Mouse (Mus musculus): ENCODE results near the gene Cpn2. TPM values are rescaled to one million over a fixed set of nuclear protein-coding genes. Genes with fewer than 3 reads are reported as not detected.

Cpn2 gene
- polyA plus RNA-seq, 1 experiment from 2014 or later: 0.06 TPM

GRCm38 (mm10) chr16:30236091-30236699 is 31.1 kb downstream of the Cpn2 start:
- ATAC-seq: peak; percentile 81
- Histone ChIP-seq H3K4me2 (replicated peaks; ENCODE audit: low read depth, low read length) (peak overlapping the region; percentile 77), H3K9me3 (ENCODE audit: low read length) (no peaks in the 10 kb centered on the region), H3K9ac (replicated peaks; ENCODE audit: low read depth) (peak overlapping the region; percentile 24; the same call in 1 of the 2 replicates), H3K4me3 (ENCODE audit: low read depth, low read length) (peak overlapping the region; percentile 34), H3K27me3 (replicated peaks; ENCODE audit: insufficient read depth, low read length) (no peaks in the 10 kb centered on the region), H3K4me1 (ENCODE audit: insufficient read depth, low read depth, low read length) (peaks cover 3% of the 10 kb centered on the region; the same call in 1 of the 2 replicates), H3K27ac (ENCODE audit: low read length) (no peak overlapping the region), H3K36me3 (ENCODE audit: insufficient read depth, low read length) (no peaks in the 10 kb centered on the region)
- TF ChIP-seq EP300 (IDR thresholded peaks at IDR 0.05) (no peak), CTCF (IDR thresholded peaks at IDR 0.05) (peak; percentile 95)
- WGBS: under 1% methylated on average over 29 of the region's 33 CpGs
- DNase-seq (ENCODE audit: low spot score): peak; percentile 79

- 50% methylated on average over 2 of the region's 2 CpGs for WGBS
- Histone ChIP-seq H3K27me3 (replicated peaks; ENCODE audit: insufficient read depth, low read length) (no peaks in the 10 kb centered on the region), H3K4me1 (ENCODE audit: insufficient read depth, low read depth, low read length) (peaks cover 3% of the 10 kb centered on the region; the same call in 1 of the 2 replicates), H3K9ac (replicated peaks; ENCODE audit: low read depth) (peak overlapping the region; percentile 24; the same call in 1 of the 2 replicates), H3K4me2 (replicated peaks; ENCODE audit: low read depth, low read length) (no peak overlapping the region; the same call in 1 of the 2 replicates), H3K9me3 (ENCODE audit: low read length) (no peaks in the 10 kb centered on the region), H3K27ac (ENCODE audit: low read length) (no peak overlapping the region), H3K36me3 (ENCODE audit: insufficient read depth, low read length) (no peaks in the 10 kb centered on the region), H3K4me3 (ENCODE audit: low read depth, low read length) (no peak overlapping the region)
- DNase-seq (ENCODE audit: low spot score) (peak; percentile 13), ATAC-seq (peak; percentile 19; the same call in 1 of the 2 replicates)
- TF ChIP-seq EP300 (IDR thresholded peaks at IDR 0.05) (no peak), CTCF (IDR thresholded peaks at IDR 0.05) (no peak)
These were observed 31.7 kb downstream of the Cpn2 start for GRCm38 (mm10) chr16:30235577-30235976.

- Histone ChIP-seq H3K4me3 (ENCODE audit: low read depth, low read length) (no peak overlapping the region), H3K4me2 (replicated peaks; ENCODE audit: low read depth, low read length) (no peak overlapping the region), H3K9me3 (ENCODE audit: low read length) (no peaks in the 10 kb centered on the region), H3K27ac (ENCODE audit: low read length) (no peak overlapping the region), H3K36me3 (ENCODE audit: insufficient read depth, low read length) (no peaks in the 10 kb centered on the region), H3K9ac (replicated peaks; ENCODE audit: low read depth) (no peak overlapping the region), H3K4me1 (ENCODE audit: insufficient read depth, low read depth, low read length) (peaks cover 3% of the 10 kb centered on the region; the same call in 1 of the 2 replicates), H3K27me3 (replicated peaks; ENCODE audit: insufficient read depth, low read length) (no peaks in the 10 kb centered on the region)
- TF ChIP-seq EP300 (IDR thresholded peaks at IDR 0.05): no peak
- TF ChIP-seq CTCF (IDR thresholded peaks at IDR 0.05): no peak
- DNase-seq (ENCODE audit: low spot score): no peak
- no peak for ATAC-seq
- WGBS: 63% methylated on average over 12 of the region's 12 CpGs
These were observed 32.4 kb downstream of the Cpn2 start for GRCm38 (mm10) chr16:30234636-30235546.

- H3K27ac ChIP-seq (ENCODE audit: low read length): no peak overlapping the region
- no peak overlapping the region for H3K4me2 ChIP-seq (replicated peaks; ENCODE audit: low read depth, low read length)
- no peaks in the 10 kb centered on the region for H3K27me3 ChIP-seq (replicated peaks; ENCODE audit: insufficient read depth, low read length)
- WGBS: 54% methylated on average over 8 of the region's 8 CpGs
- no peaks in the 10 kb centered on the region for H3K9me3 ChIP-seq (ENCODE audit: low read length)
- no peaks in the 10 kb centered on the region for H3K36me3 ChIP-seq (ENCODE audit: insufficient read depth, low read length)
- no peak overlapping the region for H3K4me3 ChIP-seq (ENCODE audit: low read depth, low read length)
- no peak for ATAC-seq
- H3K9ac ChIP-seq (replicated peaks; ENCODE audit: low read depth): no peak overlapping the region
- H3K4me1 ChIP-seq (ENCODE audit: insufficient read depth, low read depth, low read length): peaks cover 3% of the 10 kb centered on the region; the same call in 1 of the 2 replicates
- DNase-seq (ENCODE audit: low spot score): no peak
- TF ChIP-seq EP300 (IDR thresholded peaks at IDR 0.05): no peak
- no peak for TF ChIP-seq CTCF (IDR thresholded peaks at IDR 0.05)
These were observed 33.2 kb downstream of the Cpn2 start for GRCm38 (mm10) chr16:30234077-30234476.

GRCm38 (mm10) chr16:30231882-30232604 is 35.3 kb downstream of the Cpn2 start:
- DNase-seq (ENCODE audit: low spot score): no peak
- TF ChIP-seq EP300 (IDR thresholded peaks at IDR 0.05) (no peak), CTCF (IDR thresholded peaks at IDR 0.05) (no peak)
- Histone ChIP-seq H3K4me3 (ENCODE audit: low read depth, low read length) (no peak overlapping the region), H3K27ac (ENCODE audit: low read length) (no peak overlapping the region), H3K9me3 (ENCODE audit: low read length) (no peaks in the 10 kb centered on the region), H3K4me2 (replicated peaks; ENCODE audit: low read depth, low read length) (no peak overlapping the region), H3K4me1 (ENCODE audit: insufficient read depth, low read depth, low read length) (peaks cover 3% of the 10 kb centered on the region; the same call in 1 of the 2 replicates), H3K36me3 (ENCODE audit: insufficient read depth, low read length) (no peaks in the 10 kb centered on the region), H3K27me3 (replicated peaks; ENCODE audit: insufficient read depth, low read length) (no peaks in the 10 kb centered on the region), H3K9ac (replicated peaks; ENCODE audit: low read depth) (no peak overlapping the region)
- ATAC-seq: no peak
- WGBS: 30% methylated on average over 13 of the region's 13 CpGs

- no peaks in the 10 kb centered on the region for H3K27me3 ChIP-seq (replicated peaks; ENCODE audit: insufficient read depth, low read length)
- ATAC-seq (peak; percentile 37; the same call in 1 of the 2 replicates), DNase-seq (ENCODE audit: low spot score) (no peak)
- WGBS: 23% methylated on average over 7 of the region's 7 CpGs
- no peak overlapping the region for H3K4me2 ChIP-seq (replicated peaks; ENCODE audit: low read depth, low read length)
- no peaks in the 10 kb centered on the region for H3K9me3 ChIP-seq (ENCODE audit: low read length)
- no peak overlapping the region for H3K27ac ChIP-seq (ENCODE audit: low read length)
- TF ChIP-seq CTCF (IDR thresholded peaks at IDR 0.05) (no peak), EP300 (IDR thresholded peaks at IDR 0.05) (no peak)
- H3K4me1 ChIP-seq (ENCODE audit: insufficient read depth, low read depth, low read length): no peaks in the 10 kb centered on the region
- H3K36me3 ChIP-seq (ENCODE audit: insufficient read depth, low read length): no peaks in the 10 kb centered on the region
- H3K4me3 ChIP-seq (ENCODE audit: low read depth, low read length): no peak overlapping the region
- no peak overlapping the region for H3K9ac ChIP-seq (replicated peaks; ENCODE audit: low read depth)
These were observed 39.9 kb downstream of the Cpn2 start for GRCm38 (mm10) chr16:30227352-30227751.

Data from lung, postnatal 0 days (tissue).